Mouse (Mus musculus): ENCODE measurements around the gene Slc36a2. TPM values are rescaled to one million over a fixed set of nuclear protein-coding genes. Genes with fewer than 3 reads are reported as not detected.

The Slc36a2 gene
- polyA plus RNA-seq, 1 experiment from 2014 or later = 0.70 TPM

DNA sequence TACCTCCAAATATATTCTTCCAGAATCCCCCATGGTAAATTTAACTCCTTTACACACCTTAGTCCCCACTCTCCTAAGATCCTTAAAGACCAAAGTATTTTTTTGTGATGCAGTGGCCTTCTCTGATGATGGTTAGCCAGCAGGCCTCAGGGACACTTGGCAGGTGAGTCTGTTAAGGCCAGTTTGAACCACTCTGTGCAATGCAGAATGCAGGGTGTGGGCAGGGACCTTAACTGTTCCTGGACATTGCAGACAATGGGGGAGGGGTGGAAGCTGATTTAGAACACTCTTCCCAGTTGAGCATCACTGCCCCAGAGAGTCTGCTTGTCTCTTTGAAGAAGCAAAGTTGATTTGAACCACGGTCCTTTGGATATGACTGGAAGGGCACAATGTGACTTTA lies 38.0 kb downstream of the Slc36a2 start:
- H3K4me1 ChIP-seq (ENCODE audit: control insufficient read depth, insufficient read depth, low read length) = no peaks in the 10 kb centered on the region
- H3K9me3 ChIP-seq (ENCODE audit: control insufficient read depth, low read length) = 0 out of 2 replicates have a peak, but pooled peaks cover 4% of the 10 kb centered on the region
- no peak overlapping the region for H3K4me2 ChIP-seq (ENCODE audit: low read depth, low read length)
- ATAC-seq = no peak
- no peak overlapping the region for H3K27ac ChIP-seq (ENCODE audit: low read length)
- no peaks in the 10 kb centered on the region for H3K36me3 ChIP-seq (ENCODE audit: control insufficient read depth, insufficient read depth, low read length)
- WGBS = 88% methylated on average over 1 of the region's 1 CpGs
- no peaks in the 10 kb centered on the region for H3K27me3 ChIP-seq (replicated peaks; ENCODE audit: control insufficient read depth, insufficient read depth, low read length)
- no peak overlapping the region for H3K9ac ChIP-seq (ENCODE audit: low read depth, low read length)
- H3K4me3 ChIP-seq (ENCODE audit: low read length) = no peak overlapping the region

DNA sequence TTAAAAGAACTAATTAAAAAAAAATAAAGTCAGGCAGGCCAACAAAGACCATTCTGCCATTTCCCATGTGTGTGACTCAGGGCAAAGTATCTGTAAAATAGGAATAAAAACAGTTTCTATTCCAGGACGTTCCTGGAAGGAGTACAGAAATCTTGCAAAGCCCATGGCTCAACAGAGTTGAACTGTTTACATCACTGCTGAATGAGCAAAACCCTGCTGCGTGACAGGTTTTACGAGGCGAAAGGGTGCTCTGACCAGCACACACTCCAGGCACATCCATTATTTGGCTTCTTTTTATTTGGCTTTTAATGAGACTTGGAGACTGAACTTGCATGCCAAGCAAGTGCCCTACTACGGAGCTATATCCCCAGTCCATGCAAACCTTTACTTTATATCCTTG lies 40.9 kb downstream of the Slc36a2 start:
- H3K4me2 ChIP-seq (ENCODE audit: low read depth, low read length) = no peak overlapping the region
- no peak overlapping the region for H3K4me3 ChIP-seq (ENCODE audit: low read length)
- no peaks in the 10 kb centered on the region for H3K36me3 ChIP-seq (ENCODE audit: control insufficient read depth, insufficient read depth, low read length)
- 58% methylated on average over 5 of the region's 5 CpGs for WGBS
- ATAC-seq = no peak
- H3K27ac ChIP-seq (ENCODE audit: low read length) = no peak overlapping the region
- H3K9me3 ChIP-seq (ENCODE audit: control insufficient read depth, low read length) = 0 out of 2 replicates have a peak, but pooled peaks cover 4% of the 10 kb centered on the region
- H3K4me1 ChIP-seq (ENCODE audit: control insufficient read depth, insufficient read depth, low read length) = no peaks in the 10 kb centered on the region
- H3K27me3 ChIP-seq (replicated peaks; ENCODE audit: control insufficient read depth, insufficient read depth, low read length) = no peaks in the 10 kb centered on the region
- H3K9ac ChIP-seq (ENCODE audit: low read depth, low read length) = no peak overlapping the region

DNA sequence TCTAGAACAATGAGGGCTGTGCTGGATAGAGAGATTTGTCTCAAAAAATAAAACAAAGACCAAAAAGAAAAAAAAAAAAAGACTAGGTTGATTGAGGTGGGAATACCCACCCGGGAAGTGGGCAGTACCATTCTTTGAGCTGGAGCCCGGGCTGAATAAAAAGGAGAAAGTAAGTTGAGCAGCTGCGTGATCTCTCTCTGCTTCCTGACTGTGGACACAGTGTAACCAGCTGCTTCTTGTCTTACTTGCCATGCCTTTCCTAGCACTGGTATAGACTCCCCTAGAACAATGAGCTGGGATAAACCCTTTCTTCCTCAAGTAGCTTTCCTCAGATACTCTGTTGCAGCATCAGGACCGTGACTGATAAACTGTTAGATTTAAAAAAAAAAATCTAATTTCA lies 43.4 kb downstream of the Slc36a2 start:
- WGBS = 77% methylated on average over 4 of the region's 4 CpGs
- H3K27me3 ChIP-seq (replicated peaks; ENCODE audit: control insufficient read depth, insufficient read depth, low read length) = no peaks in the 10 kb centered on the region
- no peak for ATAC-seq
- 0 out of 2 replicates have a peak, but pooled peaks cover 4% of the 10 kb centered on the region for H3K9me3 ChIP-seq (ENCODE audit: control insufficient read depth, low read length)
- no peak overlapping the region for H3K9ac ChIP-seq (ENCODE audit: low read depth, low read length)
- no peaks in the 10 kb centered on the region for H3K4me1 ChIP-seq (ENCODE audit: control insufficient read depth, insufficient read depth, low read length)
- no peak overlapping the region for H3K4me3 ChIP-seq (ENCODE audit: low read length)
- H3K4me2 ChIP-seq (ENCODE audit: low read depth, low read length) = no peak overlapping the region
- no peak overlapping the region for H3K27ac ChIP-seq (ENCODE audit: low read length)
- no peaks in the 10 kb centered on the region for H3K36me3 ChIP-seq (ENCODE audit: control insufficient read depth, insufficient read depth, low read length)

DNA sequence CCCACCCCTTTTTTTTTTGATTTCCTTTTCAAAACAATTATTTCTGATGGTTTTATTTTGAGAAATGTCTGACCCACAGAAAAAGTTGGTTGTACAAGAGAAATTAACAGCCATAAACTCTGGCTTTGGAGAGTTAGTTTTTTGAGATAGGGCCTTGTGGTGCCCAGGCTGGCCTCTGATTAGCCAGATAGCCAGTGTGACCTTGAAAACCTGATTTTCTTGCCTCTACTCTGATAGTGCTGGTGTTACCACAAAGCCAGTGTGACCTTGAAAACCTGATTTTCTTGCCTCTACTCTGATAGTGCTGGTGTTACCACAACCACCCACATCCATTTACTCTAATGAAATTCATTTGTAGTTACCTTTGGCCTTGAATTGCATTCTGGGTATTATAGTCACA lies 47.2 kb downstream of the Slc36a2 start:
- no peak for ATAC-seq
- H3K36me3 ChIP-seq (ENCODE audit: control insufficient read depth, insufficient read depth, low read length) = no peaks in the 10 kb centered on the region
- no peak overlapping the region for H3K27ac ChIP-seq (ENCODE audit: low read length)
- H3K9ac ChIP-seq (ENCODE audit: low read depth, low read length) = no peak overlapping the region
- no peak overlapping the region for H3K4me2 ChIP-seq (ENCODE audit: low read depth, low read length)
- no peaks in the 10 kb centered on the region for H3K27me3 ChIP-seq (replicated peaks; ENCODE audit: control insufficient read depth, insufficient read depth, low read length)
- H3K4me3 ChIP-seq (ENCODE audit: low read length) = no peak overlapping the region
- no peaks in the 10 kb centered on the region for H3K9me3 ChIP-seq (ENCODE audit: control insufficient read depth, low read length)
- no peaks in the 10 kb centered on the region for H3K4me1 ChIP-seq (ENCODE audit: control insufficient read depth, insufficient read depth, low read length)

DNA sequence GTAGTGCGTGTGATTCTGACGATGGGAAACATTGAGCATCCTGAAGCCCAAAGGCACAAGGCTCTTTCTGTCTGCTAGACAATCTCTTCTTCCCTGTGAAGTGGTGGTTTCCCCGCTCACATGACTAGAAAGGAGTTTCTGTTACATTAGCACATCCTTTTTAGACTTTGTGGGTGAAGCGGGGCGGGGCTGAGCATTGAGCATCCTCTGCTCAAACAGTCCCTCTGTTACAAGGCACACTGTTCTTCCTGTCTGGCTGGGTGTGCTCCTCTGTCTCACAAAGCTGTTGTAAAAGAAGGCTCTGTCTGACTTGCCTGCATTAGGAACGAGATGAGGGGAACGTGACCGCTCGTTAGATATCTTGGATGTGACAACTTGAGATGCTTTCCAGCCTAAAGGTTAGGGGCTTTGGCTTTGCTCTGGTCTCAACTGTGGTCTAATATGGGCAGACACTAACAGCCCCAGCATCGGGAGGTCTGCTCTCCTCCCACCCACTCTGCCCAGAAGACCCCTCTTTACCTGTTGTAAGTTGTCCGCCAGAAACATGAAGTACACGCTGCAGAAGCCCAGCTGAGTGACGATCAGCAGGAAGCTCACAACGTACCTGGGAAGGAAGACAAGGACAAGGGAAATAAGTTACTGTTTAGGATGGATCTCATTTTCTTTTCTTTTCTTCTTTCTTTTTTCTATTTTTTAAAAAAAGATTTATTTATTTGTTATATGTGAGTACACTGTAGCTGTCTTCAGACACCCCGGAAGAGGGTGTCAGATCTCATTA lies 47.9 kb downstream of the Slc36a2 start:
- no peak overlapping the region for H3K27ac ChIP-seq (ENCODE audit: low read length)
- H3K9ac ChIP-seq (ENCODE audit: low read depth, low read length) = no peak overlapping the region
- H3K9me3 ChIP-seq (ENCODE audit: control insufficient read depth, low read length) = no peaks in the 10 kb centered on the region
- no peak overlapping the region for H3K4me2 ChIP-seq (ENCODE audit: low read depth, low read length)
- no peak overlapping the region for H3K4me3 ChIP-seq (ENCODE audit: low read length)
- H3K27me3 ChIP-seq (replicated peaks; ENCODE audit: control insufficient read depth, insufficient read depth, low read length) = no peaks in the 10 kb centered on the region
- 78% methylated on average over 15 of the region's 15 CpGs for WGBS
- no peaks in the 10 kb centered on the region for H3K36me3 ChIP-seq (ENCODE audit: control insufficient read depth, insufficient read depth, low read length)
- H3K4me1 ChIP-seq (ENCODE audit: control insufficient read depth, insufficient read depth, low read length) = no peaks in the 10 kb centered on the region
- no peak for ATAC-seq

DNA sequence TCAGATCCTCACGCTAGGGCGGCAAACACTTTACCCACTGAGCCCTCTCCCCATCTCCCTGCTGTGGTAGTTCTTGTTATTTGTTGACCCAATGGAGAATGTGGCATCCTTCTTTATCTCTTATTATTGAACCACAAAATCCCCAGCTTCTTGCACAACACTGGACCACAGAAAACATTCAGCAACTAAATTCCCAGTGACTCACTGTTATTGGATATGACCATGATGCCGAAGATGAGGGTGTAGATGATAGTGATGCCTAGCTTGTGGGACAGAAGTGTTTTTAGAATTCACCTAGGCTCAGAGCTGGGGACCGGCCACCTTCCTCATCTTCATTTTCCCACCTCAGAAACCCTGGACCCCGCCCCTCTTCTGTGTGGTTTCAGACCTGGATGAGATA lies 50.0 kb downstream of the Slc36a2 start:
- no peak overlapping the region for H3K4me3 ChIP-seq (ENCODE audit: low read length)
- no peak overlapping the region for H3K9ac ChIP-seq (ENCODE audit: low read depth, low read length)
- H3K27me3 ChIP-seq (replicated peaks; ENCODE audit: control insufficient read depth, insufficient read depth, low read length) = no peaks in the 10 kb centered on the region
- no peaks in the 10 kb centered on the region for H3K36me3 ChIP-seq (ENCODE audit: control insufficient read depth, insufficient read depth, low read length)
- H3K9me3 ChIP-seq (ENCODE audit: control insufficient read depth, low read length) = no peaks in the 10 kb centered on the region
- WGBS = 86% methylated on average over 5 of the region's 5 CpGs
- no peaks in the 10 kb centered on the region for H3K4me1 ChIP-seq (ENCODE audit: control insufficient read depth, insufficient read depth, low read length)
- H3K27ac ChIP-seq (ENCODE audit: low read length) = no peak overlapping the region
- H3K4me2 ChIP-seq (ENCODE audit: low read depth, low read length) = no peak overlapping the region
- ATAC-seq = no peak

DNA sequence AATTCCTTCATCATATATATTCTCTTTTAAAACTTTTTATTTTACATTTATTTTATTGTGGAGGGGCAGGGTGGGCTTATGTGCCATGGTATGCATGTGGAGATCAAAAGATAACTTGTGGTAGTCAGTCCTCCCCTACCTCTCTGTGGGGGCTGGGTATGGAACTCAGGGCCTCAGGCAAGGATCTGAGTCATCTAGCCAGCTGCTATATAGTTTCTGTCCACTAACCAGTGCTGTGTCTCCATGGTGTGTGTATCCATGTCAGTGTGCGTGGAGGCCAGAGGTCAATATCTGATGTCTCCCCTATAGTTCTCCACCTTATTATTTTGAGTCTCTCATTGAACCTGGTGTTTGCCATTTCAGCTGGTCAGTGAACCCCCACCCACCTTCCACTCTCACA lies 50.5 kb downstream of the Slc36a2 start:
- Histone ChIP-seq H3K27ac (ENCODE audit: low read length) (no peak overlapping the region), H3K4me3 (ENCODE audit: low read length) (no peak overlapping the region), H3K27me3 (replicated peaks; ENCODE audit: control insufficient read depth, insufficient read depth, low read length) (no peaks in the 10 kb centered on the region), H3K9ac (ENCODE audit: low read depth, low read length) (no peak overlapping the region), H3K9me3 (ENCODE audit: control insufficient read depth, low read length) (no peaks in the 10 kb centered on the region), H3K4me1 (ENCODE audit: control insufficient read depth, insufficient read depth, low read length) (no peaks in the 10 kb centered on the region), H3K36me3 (ENCODE audit: control insufficient read depth, insufficient read depth, low read length) (no peaks in the 10 kb centered on the region), H3K4me2 (ENCODE audit: low read depth, low read length) (no peak overlapping the region)
- 95% methylated on average over 1 of the region's 1 CpGs for WGBS
- no peak for ATAC-seq

GRCm38 (mm10) chr11:55133204-55133603 lies 51.7 kb downstream of the Slc36a2 start:
- Histone ChIP-seq H3K27ac (ENCODE audit: low read length) (no peak overlapping the region), H3K9me3 (ENCODE audit: control insufficient read depth, low read length) (no peaks in the 10 kb centered on the region), H3K4me2 (ENCODE audit: low read depth, low read length) (no peak overlapping the region), H3K4me1 (ENCODE audit: control insufficient read depth, insufficient read depth, low read length) (no peaks in the 10 kb centered on the region), H3K27me3 (replicated peaks; ENCODE audit: control insufficient read depth, insufficient read depth, low read length) (no peaks in the 10 kb centered on the region), H3K36me3 (ENCODE audit: control insufficient read depth, insufficient read depth, low read length) (no peaks in the 10 kb centered on the region), H3K9ac (ENCODE audit: low read depth, low read length) (no peak overlapping the region), H3K4me3 (ENCODE audit: low read length) (no peak overlapping the region)
- WGBS = 95% methylated on average over 1 of the region's 1 CpGs
- ATAC-seq = no peak

- Histone ChIP-seq H3K27me3 (replicated peaks; ENCODE audit: control insufficient read depth, insufficient read depth, low read length) (no peaks in the 10 kb centered on the region), H3K4me2 (ENCODE audit: low read depth, low read length) (no peak overlapping the region), H3K9ac (ENCODE audit: low read depth, low read length) (no peak overlapping the region), H3K36me3 (ENCODE audit: control insufficient read depth, insufficient read depth, low read length) (no peaks in the 10 kb centered on the region), H3K4me3 (ENCODE audit: low read length) (no peak overlapping the region), H3K9me3 (ENCODE audit: control insufficient read depth, low read length) (no peaks in the 10 kb centered on the region), H3K4me1 (ENCODE audit: control insufficient read depth, insufficient read depth, low read length) (no peaks in the 10 kb centered on the region), H3K27ac (ENCODE audit: low read length) (no peak overlapping the region)
- no peak for ATAC-seq
- WGBS = 49% methylated on average over 1 of the region's 1 CpGs
Measured at GRCm38 (mm10) chr11:55131946-55132345, 52.9 kb downstream of the Slc36a2 start.

Measured in intestine, embryonic 16.5 days (tissue).